Mouse (Mus musculus) E14TG2a.4 (cell line): ENCODE measurements around the gene Rbms3.

Experiments used
- CTCF ChIP-seq: conservative IDR thresholded peaks from 2 replicates; pipeline ENCODE4 v1.5.1; 2014; ENCODE audit warnings: low read length
- NANOG ChIP-seq: IDR thresholded peaks from 2 replicates; pipeline ENCODE4 v1.6.1; 2014; ENCODE audit warnings: borderline replicate concordance, low read length, mixed read lengths
- POU5F1 ChIP-seq: IDR thresholded peaks from 2 replicates; pipeline ENCODE4 v1.6.1; 2014; ENCODE audit warnings: low read length, borderline replicate concordance

GRCm38 (mm10) chr9:117154590-117154989 lies 475.1 kb downstream of the Rbms3 start:
- TF ChIP-seq CTCF (no peak), NANOG (no peak), POU5F1 (no peak)
